Mouse (Mus musculus): ENCODE results near the gene Scd3. TPM values are rescaled to one million over a fixed set of nuclear protein-coding genes. Genes with fewer than 3 reads are reported as not detected.

Gene Scd3
- polyA plus RNA-seq, 1 experiment = 3.1 TPM

DNA sequence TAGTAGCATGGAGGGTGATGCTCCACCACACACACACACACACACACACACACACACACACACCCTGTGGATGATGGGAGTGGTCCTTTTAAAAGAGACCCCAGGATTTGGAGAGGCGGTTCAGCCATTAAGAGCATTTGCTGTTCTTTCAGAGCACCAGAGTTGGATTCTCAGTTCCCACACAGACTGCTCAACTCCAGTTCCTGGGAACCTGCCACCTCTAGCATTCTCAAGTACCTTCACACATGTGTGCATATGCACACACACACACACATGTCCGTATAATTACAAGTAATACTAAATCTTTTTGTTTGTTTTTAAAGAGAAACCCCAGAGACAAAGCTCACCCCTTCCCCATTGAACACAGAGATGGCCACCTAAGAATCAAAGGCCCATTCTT is 89.0 kb downstream of the Scd3 start:
- TF ChIP-seq CTCF (IDR thresholded peaks at IDR 0.05; ENCODE audit: borderline replicate concordance, extremely low read depth, insufficient read depth, insufficient read length) (no peak), POLR2A (IDR thresholded peaks at IDR 0.05; ENCODE audit: borderline replicate concordance, extremely low read depth, insufficient read depth, insufficient read length, poor library complexity, severe bottlenecking) (no peak)
- DNase-seq (ENCODE audit: low read depth) = no peak

DNA sequence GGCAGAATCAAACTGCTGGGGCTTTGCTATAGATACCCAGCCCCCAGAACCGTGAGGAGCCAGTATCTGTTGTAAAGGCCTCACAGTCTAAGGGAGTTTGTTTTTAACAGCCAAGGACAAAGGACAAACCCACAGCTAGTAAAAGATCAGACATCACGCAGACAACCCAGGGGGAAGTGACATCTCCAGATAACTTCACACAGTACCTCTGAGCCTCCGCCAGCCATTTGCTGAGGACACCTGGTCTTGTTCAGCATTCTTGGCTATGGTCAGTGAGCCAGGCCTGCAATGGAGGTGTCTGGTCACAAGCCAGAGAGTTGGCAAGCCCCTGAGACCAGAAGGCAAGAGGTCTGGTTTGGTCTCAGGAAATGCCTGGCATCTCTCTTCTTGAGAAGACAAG is 89.4 kb downstream of the Scd3 start:
- DNase-seq (ENCODE audit: low read depth) = no peak
- no peak for TF ChIP-seq CTCF (IDR thresholded peaks at IDR 0.05; ENCODE audit: borderline replicate concordance, extremely low read depth, insufficient read depth, insufficient read length)
- no peak for TF ChIP-seq POLR2A (IDR thresholded peaks at IDR 0.05; ENCODE audit: borderline replicate concordance, extremely low read depth, insufficient read depth, insufficient read length, poor library complexity, severe bottlenecking)

DNA sequence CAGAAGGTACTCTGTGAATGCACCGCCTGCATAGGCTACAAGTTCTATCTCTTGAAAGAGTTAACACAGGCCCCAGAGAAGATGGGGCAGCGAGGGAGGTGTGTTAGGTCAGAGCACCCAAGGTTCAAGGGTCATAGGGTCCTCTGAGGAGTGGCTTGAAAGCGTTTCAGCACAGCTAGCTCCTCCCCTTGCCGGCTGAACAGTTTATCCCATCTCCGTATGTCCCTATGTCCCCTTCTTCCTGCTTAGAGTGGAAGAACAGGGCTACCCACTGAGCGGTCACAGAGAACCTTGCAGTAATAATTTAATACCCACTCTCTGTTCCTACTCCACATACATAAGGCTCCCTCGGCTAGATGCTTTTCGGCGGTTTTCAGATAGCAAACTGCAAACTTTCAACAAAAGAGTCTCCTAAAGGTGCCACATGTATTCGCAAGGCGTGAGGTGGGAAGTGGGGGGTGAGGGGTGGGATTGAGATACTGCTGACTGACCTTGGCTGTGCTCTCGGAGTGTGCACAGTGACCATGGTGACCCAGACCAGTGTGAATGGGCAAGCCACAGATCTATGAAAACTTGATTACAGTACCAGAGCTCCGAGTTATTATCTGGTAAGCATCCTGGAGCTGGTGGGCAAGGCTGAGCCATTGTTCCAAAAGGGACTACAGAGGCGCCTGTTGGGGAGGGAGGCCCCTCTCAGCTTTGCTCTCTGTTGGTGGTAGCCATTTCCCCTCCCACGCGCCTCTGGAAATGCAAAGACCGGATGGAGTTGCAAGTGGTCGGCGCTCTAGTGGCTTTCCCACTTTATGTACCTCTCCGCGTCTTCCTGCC is 90.1 kb downstream of the Scd3 start, which contains the start of gene Scd2:
Gene Scd2 (plus strand): TSS at position 734 of the 828 bp plus-strand sequence.
- peak; percentile 41; the same call in 1 of the 2 replicates for TF ChIP-seq POLR2A (IDR thresholded peaks at IDR 0.05; ENCODE audit: borderline replicate concordance, extremely low read depth, insufficient read depth, insufficient read length, poor library complexity, severe bottlenecking)
- no peak for TF ChIP-seq CTCF (IDR thresholded peaks at IDR 0.05; ENCODE audit: borderline replicate concordance, extremely low read depth, insufficient read depth, insufficient read length)
- DNase-seq (ENCODE audit: low read depth) = no peak

Other genes with a start within 250 kb of the Scd3 start
- gene Cpn1, start 216.7 kb upstream of the Scd3 start, polyA plus RNA-seq (2012; rRNA removed) = 0.15 and 0.23 TPM in 2 replicates
- gene Cyp2c23, start 174.1 kb upstream of the Scd3 start, polyA plus RNA-seq (2012; rRNA removed) = 0.04 and 0.05 TPM in 2 replicates
- 18.3 and 19.6 TPM in 2 replicates for gene Erlin1, start 133.5 kb upstream of the Scd3 start, polyA plus RNA-seq (2012; rRNA removed)
- gene Chuk, start 95.8 kb upstream of the Scd3 start, polyA plus RNA-seq (2012; rRNA removed) = 107 and 111 TPM in 2 replicates
- gene Cwf19l1, start 67.4 kb upstream of the Scd3 start, polyA plus RNA-seq (2012; rRNA removed) = 30.7 and 31.7 TPM in 2 replicates
- gene Bloc1s2, start 56.8 kb upstream of the Scd3 start, polyA plus RNA-seq (2012; rRNA removed) = 91.2 and 104 TPM in 2 replicates
- gene Pkd2l1, start 10.8 kb upstream of the Scd3 start, polyA plus RNA-seq (2012; rRNA removed) = 0.19 and 0.26 TPM in 2 replicates
- gene Scd2, start 90.4 kb downstream of the Scd3 start, polyA plus RNA-seq (2012; rRNA removed) = 346 and 452 TPM in 2 replicates
- gene Scd4, start 129.8 kb downstream of the Scd3 start, polyA plus RNA-seq (2012; rRNA removed) = 0.19 and 0.30 TPM in 2 replicates
- 9.6 and 16.6 TPM in 2 replicates for gene Scd1, start 204.6 kb downstream of the Scd3 start, polyA plus RNA-seq (2012; rRNA removed)